Mouse (Mus musculus) adrenal gland, postnatal 36 days (tissue): ENCODE measurements around the gene Actn2. TPM values are rescaled to one million over a fixed set of nuclear protein-coding genes. Genes with fewer than 3 reads are reported as not detected.
A peak's percentile ranks its signal among the peaks of the same experiment; 100 is the strongest.

ENCODE experiments used
- DNase-seq, 2 experiments: peaks; one replicate each; pipeline ENCODE4 v3.0.0; 2021; ENCODE audit warnings: mixed read lengths in 1 of 2
- long read RNA-seq, 2 experiments: library from polyadenylated mRNA; stranded (forward); transcript quantifications; one replicate each; pipeline ENCODE4 v2.0.0; 2021; ENCODE audit warnings: borderline sequencing depth in 2 of 2
- total RNA-seq, 2 experiments: library from RNA; stranded (reverse); gene quantifications; 2 replicates each; pipeline ENCODE4 v1.2.3; 2021

Gene Actn2
- total RNA-seq, result under 1 TPM; 0.10 to 0.59 TPM
- long read RNA-seq, experiment 1, transcript Actn2-201 (21 exons, 3,013 nt), result major isoform, 14 of 17 reads
- long read RNA-seq, experiment 1, partial matches to known transcripts, result 1 of 17 reads
- long read RNA-seq, experiment 1, other reads (novel, unspliced or antisense), result 2 of 17 reads
- long read RNA-seq, experiment 2, result 0 reads

DNA sequence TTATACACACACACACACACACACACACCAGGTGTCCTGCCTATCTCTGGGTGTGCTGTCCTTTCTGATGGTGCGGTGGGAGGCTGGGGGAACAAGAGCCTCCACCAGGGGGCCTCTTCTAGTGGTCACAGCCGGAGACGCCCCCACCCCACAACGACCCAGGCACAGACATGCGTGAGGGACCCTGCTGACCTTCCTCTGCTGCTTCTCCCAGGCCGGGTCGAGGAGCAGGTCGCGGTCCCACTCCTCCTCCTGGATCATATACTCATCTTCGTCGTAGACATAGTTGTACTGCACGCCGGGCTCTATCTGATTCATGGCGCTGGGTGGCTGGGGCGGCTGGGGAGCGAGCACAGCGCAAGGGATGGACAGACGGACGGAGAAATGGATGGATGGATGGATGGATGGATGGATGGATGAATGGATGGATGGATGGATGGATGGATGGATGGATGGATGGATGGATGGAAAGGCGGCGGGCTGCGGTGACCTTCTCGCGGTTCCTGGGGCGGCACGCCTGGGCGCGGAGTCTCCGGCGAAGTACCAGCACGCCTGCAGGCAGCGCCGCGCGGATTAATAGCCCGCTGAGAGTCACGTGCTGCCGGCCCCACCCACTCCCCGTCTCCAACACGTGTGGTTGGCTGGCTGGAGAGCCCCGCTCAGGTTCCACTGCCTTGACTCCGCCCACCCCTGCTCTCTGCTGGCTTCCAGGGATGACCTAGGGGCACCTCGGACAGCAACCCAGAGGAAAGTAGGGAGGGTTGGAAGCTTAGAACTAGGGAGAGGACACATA, at the start of gene Actn2:
Gene Actn2, minus strand, starts transcription at position 578 of the 793 bp plus-strand sequence.
- peak; percentile 86 to 89 for DNase-seq

DNA sequence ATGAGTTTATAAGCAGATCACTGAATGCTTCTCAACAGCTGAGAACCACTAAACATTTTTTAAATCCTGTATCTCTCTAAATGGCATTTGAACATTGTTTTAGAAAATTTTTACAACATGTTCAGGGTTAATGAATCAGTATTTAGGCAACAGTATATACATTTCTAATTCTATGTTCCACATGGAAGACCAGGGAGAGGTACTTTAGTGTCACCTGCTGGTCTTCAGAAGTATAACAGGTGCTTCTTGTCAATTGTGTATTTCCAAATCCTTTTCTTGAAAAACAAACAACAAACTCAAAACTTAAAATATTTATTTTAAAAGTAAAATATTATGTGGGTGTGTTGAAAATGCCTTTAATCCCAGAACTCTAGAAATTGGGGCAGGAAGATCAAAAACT, 45.7 kb upstream of the Actn2 start:
- DNase-seq, result no peak

DNA sequence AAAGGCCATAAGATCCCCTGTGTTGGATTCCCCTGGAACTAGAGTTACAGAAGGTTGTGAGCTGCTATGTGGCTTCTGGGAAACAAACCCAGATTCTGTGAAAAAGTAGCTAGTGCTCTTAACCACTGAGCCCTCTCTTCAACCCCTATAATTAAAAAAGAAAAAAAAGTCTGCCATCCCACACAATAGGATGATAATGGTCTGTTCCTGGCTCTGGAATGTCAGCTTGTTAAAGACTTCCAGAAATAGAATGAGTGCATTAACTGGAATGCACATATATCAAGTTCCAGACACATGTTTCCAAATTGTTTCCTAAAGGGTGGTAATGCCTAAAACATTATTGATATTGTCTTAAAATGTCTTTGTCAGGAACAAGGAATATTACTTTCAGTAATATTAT, 44.2 kb upstream of the Actn2 start:
- no peak for DNase-seq

DNA sequence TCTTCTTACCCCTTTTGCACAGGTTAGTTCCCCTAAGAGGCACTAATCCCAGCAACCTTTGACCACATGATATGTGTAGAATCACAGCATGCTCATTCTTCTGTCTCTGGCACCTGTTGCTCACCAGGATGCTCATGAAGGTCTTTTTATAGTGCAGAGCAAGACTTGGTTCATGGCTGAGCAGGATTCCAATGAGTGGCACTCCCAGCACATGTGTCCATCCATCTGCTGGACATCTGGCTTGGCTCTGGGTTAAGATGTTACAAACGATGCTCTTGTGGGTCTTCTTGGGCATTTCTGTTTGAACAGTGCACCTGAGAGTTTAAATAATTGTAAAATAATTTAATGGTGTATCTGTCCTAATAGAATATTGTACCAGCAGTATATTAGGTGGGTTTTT, 36.2 kb upstream of the Actn2 start:
- DNase-seq, result no peak

DNA sequence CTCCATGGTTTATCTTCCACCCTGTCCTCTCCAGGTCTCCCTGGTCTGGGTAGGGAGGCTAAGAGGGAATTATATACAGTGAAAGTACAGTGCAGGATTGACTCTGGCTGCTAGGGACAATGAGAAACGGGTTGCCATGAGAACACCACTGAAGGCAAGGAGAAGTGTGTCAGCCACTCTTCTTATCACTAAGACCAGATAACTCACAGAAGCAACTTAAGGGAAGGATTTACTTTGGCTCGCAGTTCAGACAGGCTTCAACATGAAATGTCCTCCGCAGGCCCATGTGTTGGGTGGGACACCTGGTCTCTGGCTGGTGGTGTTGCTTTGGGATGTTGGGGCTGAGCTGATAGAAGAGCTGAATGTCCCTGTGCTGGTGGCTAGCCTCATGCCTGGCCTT, 32.2 kb upstream of the Actn2 start:
- no peak for DNase-seq

DNA sequence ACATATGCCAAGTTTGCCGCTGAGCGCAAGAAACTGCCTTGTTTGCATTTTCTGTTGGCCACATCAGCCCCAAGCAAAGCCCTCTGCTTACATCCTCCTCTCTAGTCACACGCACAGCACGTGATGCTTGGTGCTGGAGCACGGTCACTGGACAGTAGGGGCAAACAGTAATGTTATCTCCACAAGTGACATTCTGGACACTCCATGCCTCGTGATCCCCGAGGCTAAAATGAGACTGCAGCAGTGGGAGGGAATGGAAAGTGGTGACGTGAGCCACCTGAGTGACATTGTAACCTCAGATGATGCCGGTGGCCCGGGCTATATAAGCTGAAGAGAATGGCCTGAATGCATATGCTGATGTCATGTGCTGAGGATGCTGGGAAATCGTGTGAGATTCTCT, 29.4 kb upstream of the Actn2 start:
- DNase-seq, result no peak

DNA sequence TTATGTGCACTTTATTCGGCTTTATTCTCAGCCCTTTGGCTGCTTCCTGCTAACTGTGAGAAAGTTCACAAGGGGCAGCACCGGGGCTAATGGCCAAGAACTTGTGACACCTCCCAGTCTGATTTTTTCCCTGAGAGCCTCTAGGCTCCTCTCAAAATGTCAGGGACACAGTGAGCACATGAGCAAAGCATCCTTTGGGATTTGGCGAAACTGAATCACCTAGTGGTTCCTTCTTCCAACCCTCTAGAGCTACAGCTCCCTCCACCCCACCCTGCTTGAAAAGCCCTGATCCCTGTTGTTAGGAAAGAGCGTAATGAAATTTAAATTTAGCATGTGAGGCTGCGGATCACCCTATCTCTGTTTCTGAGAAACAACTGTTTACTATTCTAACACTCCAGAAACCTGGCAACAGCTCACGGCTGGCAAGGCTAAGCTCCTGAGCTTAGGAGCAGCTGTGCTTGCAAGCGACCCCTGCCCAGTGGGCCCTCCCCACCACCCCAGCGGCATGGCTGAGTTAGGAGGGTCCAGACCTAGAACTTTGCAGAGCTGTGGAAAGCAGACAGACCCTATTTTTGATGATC, 28.6 kb upstream of the Actn2 start:
- peak; percentile 68 to 79 for DNase-seq

DNA sequence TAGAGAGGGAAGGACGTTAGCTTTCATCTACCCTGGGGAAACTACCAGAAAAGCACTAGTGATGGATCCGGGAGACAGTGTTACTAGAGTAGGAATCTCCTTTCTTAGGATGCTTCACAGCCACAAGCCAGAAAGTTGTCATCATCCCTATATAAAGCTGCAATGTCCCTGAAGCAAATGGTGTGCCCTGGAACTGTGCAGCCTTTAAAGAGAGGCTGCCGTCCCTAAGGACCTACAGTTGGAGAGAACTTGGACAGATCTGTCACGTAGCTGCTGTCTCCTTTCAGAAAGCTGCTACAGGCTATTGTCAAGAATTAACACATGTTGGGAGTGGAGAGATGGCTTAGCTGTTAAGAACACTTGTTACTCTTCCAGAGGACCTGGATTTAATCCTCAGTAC, 20.9 kb upstream of the Actn2 start:
- DNase-seq, result no peak

DNA sequence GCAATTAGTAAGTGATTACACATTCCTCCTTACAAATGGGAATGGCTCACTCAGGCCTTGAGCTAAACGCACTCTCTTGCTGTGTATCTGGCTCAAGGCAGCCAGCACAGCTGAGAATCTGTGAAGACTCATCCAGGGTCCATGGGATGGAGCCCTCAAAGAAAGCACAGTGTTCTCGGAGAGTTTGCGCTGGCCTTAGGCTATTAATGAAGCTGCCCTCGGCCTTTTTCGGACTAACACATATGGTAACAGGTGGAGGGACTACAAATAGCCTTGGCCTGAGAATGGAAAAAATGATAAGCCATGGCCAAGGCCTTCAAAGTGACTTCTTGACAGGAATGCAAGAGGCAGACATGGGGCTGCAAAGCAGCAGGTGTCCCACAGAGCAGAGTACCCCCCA, 17.0 kb upstream of the Actn2 start:
- no peak for DNase-seq

DNA sequence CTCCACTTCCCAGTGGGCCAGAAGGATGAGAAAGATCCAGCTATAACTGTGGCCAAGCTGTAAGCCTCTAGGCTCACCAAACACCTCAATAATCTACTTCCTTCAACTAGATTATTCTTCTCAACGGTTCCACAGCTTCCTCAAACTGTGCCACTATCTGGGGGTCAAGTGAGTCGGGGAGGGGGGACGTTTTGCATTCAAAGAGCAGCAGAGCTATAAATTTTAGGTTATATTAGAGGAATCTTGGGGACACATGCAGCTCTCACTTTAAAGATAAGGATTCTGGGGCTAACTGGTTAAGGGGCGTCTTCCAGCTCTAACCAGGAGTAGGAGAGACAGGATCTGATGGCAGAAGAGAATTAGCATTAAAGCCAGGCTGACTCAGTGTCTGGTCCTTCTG, 15.6 kb upstream of the Actn2 start:
- DNase-seq, result no peak

DNA sequence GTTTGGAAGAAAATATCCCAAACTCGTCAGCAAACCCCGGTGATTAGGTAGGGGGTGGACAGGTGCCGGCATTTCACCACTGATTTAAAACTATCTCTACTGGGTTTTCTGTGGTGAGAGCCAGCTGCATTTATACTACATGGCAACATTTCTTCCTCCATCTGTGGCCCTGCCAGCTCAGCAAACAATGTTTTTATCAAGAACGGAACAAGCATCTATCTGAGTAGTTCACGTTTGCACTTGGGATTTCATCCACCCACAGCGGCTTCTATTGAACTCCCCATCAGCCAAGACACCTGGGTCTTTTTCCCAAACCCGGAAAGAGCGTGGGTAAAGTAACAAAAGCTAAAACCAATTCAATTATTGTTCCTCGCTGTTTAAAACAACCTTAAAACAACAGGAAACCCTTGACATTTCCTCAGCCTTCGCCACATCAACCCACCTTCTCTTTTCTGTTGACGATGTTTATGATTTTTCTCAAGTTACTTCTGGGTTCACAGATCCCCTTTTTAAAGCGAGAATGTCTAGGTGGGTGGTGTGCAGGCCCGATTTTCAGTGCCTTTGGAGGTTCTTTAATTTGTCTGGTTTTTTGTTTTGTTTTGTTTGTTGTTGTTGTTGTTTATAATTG, 8.8 kb upstream of the Actn2 start:
- DNase-seq, result no peak

DNA sequence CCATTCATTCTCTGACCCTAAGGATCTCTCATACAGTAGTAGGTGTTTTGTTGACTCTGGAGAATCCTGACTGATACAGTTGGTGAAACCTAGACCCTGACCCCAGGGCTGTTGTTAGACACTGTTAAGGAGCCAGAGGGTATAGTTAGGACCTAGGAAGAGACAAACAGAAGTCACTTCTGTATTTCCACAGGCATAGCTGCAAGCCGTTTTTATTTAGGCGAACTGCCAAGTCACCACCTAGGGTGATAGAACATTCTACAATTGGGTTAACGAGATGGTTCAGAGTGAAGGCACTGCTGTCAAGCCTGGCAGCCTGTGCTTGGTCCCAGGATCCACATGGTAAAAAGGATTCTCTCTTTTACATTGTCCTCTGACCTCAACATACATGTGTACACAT, 6.3 kb upstream of the Actn2 start:
- DNase-seq, result no peak

DNA sequence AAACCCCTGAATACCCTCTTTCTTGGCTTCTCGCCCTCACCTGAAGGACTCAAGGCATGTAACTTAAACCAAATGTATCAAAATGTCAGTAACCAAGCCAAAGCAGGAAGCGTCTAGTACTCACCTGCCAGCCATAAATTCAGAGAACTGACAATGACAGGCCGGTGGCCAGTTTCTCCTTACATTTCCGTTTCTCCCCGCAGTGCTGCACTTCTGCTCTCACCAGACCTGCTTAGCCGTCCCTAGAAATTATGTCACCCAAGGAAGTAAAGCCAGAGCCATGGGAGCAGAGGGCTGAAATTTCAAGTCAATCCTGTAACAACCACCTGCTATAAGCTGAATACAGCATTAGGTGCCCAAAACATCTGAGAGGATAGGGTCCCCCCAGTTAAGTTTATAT, 887 bp upstream of the Actn2 start:
- DNase-seq, result no peak

DNA sequence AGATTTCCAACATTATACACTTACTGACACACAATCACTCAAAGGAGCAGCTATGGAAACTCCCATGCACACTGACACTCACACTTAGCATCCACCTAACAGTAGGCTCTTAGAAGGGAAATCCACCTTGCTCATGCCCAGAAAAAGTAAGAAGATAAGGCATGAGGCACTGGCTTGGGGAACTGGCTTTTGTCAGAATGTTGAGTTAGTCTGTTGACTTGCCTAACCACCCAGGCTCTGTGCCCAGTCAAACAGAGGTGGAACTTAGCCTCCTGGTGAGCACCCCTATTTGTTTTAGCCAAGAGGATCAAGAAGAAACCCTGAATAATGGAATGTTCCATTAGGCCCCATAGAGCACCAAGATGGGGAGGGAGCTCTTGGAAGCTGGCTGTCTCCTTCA, 1.1 kb downstream of the Actn2 start:
- no peak for DNase-seq

DNA sequence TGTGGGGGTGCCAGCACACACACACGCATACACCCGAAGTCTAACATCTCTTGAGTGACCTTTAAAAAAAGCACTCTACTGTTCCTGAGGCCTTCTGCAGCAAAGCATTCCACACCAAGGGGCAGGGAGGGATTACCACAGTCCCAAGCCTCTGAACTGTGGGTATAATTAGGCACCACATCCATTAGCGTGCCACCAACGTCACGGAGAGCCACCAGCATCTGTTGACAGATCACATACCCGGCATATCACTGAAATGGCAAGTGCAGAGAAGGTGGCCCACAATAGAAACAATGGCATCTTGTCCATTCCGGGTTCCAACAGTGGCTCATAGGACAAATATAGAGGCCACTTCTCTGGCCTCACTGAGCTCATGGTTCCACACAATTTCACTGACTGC, 2.8 kb downstream of the Actn2 start:
- no peak for DNase-seq

DNA sequence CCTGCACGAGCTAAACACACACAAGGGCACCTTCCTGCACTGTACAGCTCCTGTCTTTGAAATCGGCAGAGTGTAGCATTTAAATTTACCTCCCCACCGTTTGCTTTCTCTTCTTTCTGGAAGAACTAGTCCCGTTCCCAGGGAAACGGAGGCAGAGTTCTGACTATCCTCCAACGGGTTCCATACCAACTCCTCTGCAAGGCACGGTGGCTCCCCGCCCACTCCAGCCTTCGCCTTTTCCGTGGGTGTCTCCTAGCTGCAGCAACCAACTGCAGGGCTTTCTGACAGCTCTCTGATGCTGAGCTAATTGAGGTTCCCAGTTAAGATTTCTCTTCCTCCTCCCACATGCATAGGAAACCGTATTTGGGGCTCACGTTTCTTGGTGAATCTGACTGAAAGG, 6.5 kb downstream of the Actn2 start:
- no peak for DNase-seq

DNA sequence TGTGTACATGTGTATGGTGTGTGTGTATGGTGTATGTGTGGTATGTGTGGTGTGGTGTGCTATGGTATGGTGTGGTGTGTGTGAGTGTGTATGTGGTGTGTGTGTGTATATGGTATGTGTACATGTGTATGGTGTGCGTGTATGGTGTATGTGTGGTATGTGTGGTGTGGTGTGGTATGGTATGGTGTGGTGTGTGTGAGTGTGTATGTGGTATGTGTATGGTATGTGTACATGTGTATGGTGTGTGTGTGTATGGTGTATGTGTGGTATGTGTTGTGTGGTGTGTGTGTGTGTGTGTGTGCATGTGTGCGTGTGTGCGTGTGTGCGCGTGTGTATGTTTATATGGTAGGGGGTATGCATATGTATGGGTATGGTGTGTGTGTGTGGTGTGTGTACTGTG, 9.0 kb downstream of the Actn2 start:
- no peak for DNase-seq

DNA sequence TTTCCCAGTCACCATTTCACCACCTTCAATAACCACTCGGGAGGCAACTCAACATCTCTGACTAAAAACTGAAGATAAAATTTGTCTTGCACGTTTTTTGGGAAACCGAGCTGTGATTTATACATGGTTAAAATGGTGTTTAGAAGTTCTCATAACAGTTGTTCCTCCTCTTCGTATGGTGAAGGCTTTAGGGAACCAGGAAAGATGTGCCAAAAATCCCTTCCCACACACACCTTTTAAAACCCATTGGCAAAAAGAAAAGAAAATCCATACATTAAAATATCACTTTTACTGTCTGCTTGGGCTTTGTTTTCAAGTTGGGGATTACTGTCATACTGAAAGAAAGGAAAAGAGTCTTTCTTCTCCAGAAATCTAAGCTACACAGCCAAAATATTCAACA, 12.2 kb downstream of the Actn2 start:
- DNase-seq, result no peak

DNA sequence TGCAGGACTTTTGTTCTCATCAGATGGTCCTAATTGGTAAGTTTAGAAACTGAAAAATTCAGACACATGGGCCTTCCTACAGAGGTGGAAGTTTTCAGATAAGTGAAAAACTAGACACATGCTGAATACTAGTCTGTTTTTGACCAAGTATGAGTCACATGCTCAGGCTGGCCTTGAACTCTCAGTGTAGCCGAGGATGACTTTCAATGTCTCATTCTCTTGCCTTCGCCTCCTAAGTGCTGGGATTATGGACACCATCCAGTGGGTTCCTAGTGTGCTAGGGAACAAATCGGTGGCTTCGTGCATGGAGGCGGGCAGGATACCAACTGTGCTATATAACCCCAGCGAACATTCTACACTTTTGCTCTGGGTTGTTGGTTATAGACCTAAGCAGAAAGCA, 13.0 kb downstream of the Actn2 start:
- peak; percentile 48 to 66 for DNase-seq

DNA sequence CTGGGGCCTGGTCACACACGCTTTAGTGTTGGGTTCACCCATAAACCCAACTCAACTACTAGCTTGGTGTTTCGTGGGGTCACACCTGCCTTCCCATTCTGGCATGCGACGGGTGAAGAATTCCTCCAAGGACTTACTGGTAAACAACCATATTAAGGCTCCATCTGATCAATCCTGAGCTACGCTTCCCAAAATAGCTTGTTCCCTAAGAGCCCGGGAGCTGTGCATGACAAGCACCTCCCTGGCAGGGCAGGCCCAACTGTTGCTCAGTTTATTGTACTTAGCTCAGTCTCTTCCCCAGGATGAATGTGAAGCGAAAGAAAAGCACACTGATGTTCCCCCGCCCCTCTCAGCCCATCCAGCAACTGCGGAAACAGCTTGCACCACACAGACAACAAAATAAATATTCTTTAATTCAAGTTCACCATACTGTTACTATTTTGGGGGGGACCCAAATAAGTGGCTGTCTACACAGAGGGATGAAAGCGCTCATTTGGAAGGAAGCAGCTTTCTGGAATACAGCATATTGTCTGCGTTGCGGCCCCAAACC, 17.4 kb downstream of the Actn2 start:
- no peak for DNase-seq

DNA sequence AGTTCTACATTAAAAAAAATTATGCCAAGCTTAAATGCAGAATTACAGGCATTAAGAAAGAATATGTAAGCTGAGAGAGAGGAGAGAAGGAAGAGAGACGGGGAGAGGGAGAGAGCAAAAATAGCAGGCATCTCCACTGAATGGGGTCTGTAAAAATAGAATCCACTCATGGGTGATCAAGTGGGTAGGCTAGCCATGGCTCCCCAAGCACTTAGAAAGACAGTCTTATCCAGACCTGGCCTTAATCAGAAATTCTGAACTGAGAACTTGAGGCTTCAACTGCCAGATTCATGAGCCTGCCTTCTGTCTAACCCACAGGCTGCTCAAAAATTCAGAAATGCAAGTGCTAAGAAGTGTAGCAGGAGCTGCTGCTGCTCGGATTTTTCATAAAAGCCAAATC, 20.4 kb downstream of the Actn2 start:
- DNase-seq, result no peak

DNA sequence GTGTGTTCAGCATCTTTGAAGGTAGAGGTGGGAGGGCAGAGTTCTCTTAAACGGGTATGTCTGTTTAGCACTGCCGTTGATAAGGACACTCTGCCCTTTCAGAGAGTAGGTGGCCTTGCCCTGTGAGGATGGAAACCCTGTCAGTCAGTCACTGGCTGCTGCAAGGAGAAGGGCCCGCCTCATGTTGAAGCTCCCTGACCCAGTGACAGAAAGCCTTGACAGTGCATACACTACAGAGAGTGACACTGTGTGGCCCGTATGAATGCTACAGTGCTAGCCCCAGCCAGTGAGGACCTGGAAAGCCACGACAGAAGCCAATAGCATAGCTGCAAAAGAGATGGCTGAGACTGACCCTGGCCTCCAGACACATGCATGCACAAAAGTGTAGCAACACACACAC, 22.5 kb downstream of the Actn2 start:
- peak; percentile 27 to 55 for DNase-seq

DNA sequence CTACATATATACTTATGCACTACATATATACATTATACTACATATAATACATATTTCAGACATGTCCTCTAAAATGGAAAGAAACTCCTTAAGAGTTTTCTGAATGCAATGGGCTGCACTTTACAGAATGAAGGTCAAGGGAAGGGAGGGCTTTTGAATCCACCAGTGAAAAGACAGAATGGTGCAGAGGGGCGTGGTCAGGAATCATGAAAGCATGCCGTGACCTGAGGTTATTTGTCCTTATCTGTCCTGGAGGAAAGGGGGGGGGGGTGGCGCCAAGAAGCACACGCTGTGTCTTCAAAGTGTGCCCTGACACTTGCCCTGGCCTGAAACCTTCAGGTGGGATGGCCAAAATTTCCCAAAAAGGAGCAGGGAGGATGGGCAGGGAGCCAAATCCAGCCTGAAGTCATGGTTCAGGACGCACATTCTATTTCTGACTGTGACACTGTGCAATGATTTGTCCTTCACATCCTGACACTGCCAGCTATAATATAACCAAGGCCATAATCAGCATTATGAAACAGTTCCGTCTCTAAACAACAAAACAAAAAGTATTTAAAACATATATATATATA, 23.3 kb downstream of the Actn2 start:
- peak; percentile 38 to 59 for DNase-seq
